Mouse (Mus musculus): Measurements from ENCODE around the gene Lfng.

Gene Lfng

DNA sequence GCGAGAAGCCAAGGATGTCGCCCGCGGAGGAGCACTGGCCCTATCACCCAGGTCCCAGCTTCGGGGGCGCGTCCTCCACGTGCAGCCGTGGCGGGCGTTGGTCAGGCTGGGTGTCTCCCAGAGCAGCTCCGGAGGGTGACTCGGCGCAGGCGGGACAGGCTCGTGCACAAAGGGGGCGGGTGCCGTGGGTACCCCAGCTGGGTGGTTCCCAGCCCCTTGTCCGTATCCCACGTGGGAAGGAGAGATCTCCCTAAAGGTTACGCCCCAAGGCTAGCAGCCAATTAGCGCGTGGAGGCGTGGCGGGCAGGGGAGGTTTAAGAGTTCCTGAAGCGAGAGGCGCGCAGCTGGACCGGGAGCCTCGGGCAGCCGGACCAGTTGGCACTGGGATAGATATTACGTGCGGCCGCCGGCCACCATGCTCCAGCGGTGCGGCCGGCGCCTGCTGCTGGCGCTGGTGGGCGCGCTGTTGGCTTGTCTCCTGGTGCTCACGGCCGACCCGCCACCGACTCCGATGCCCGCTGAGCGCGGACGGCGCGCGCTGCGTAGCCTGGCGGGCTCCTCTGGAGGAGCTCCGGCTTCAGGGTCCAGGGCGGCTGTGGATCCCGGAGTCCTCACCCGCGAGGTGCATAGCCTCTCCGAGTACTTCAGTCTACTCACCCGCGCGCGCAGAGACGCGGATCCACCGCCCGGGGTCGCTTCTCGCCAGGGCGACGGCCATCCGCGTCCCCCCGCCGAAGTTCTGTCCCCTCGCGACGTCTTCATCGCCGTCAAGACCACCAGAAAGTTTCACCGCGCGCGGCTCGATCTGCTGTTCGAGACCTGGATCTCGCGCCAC is at the start of gene Lfng:
Gene Lfng (plus strand): TSS at position 320 of the 835 bp plus-strand sequence.
- DNase-seq: peak; percentile 95 to 97

DNA sequence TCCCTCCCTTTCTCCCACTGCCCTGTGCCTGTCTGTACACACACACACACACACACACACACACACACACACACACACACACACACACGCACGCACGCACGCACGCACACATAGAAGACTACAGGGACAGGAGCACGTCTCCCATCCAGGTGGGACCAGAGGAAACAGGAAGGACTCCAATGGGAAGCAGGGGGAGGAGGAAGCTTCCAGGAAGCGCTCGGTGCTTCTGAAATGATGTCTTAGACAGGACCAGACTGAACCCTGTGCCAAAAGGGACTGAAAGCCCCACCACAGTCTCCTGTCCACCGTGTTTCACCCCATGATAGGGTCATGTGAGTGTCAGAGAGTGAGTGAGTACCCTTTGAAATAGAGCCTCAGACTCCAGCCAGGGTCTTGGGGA is 44.5 kb upstream of the Lfng start:
- no peak for DNase-seq

GRCm38 (mm10) chr5:140564896-140565295 is 42.2 kb upstream of the Lfng start, which contains the start of gene Grifin:
Gene Grifin (minus strand): TSS chr5:140565071.
- no peak for DNase-seq

GRCm38 (mm10) chr5:140565451-140565850 is 41.7 kb upstream of the Lfng start:
- DNase-seq: peak; percentile 83 to 87

DNA sequence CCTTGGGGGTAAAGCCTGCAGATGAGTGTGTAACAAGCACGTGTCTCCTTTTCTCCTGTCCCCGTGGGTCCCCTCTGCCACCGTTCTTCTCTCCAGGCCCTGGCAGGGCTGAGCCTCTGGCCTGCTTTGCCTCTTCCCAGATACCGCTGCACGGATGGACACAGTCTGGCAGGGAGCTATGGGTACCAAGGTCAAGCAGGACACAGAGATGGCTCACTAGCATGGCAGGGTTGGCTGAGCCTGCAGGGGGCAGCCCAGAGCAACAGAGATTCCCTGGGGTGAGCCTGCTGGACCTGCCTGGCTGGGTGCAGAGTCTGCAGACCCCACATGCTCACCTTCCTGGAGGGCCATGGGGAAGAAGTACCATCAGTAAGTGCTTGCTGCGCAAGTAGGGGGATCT is 41.3 kb upstream of the Lfng start:
- peak; percentile 76 to 83 for DNase-seq

DNA sequence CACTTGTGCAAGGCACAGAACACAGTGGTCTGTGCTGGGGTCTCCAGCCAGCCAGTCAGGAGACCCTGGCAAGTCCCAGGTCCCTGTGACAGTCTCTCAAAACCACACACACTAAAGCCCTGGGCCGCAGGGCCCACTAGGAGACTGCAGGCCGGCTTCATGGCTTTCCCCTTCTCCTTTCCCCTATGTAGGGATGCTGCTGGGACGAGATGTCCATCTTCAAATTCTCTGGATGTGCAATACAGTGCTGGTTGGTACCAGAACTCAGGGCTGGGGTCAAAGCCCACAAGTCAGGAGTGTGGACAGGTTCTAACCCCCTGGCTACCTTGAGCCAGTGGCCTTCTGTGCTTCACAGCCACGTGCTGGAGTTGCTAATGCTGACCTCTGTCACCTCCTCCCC is 40.8 kb upstream of the Lfng start:
- DNase-seq: no peak

- peak; percentile 85 to 91 for DNase-seq
Observed at GRCm38 (mm10) chr5:140567321-140567720, 39.8 kb upstream of the Lfng start.

- DNase-seq: no peak
Observed at GRCm38 (mm10) chr5:140567751-140568150, 39.4 kb upstream of the Lfng start.

DNA sequence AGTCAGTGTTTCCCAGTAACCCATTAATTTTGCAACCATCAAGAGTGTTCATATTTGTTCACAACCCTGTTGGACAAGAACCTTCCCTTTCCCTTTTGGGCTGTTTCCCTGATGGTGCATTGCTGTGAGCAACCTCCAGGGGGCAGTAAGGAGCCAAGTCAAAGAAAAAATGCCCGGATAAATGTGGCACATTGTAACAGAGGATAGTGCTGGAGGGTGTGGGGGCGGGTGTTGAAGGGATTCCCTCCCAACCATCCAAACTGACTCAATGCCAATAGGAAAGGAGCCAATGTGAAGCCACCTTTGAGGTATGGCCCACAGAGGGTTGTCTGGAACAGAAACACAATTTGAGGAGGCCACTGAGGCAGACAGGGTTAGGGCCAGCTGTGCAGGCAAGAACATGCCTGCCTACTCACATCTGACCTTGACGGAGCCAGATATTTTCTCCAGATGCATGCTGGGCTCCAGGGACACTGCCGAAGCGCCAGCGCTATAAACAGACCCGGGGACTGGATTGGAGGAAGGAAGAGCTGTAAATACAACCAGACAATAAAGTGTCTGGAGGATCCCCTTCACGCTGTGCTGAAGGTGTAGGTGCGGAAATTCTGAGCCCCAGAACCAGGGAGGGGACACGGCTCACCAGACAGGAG is 38.7 kb upstream of the Lfng start:
- peak; percentile 77 to 81 for DNase-seq

DNA sequence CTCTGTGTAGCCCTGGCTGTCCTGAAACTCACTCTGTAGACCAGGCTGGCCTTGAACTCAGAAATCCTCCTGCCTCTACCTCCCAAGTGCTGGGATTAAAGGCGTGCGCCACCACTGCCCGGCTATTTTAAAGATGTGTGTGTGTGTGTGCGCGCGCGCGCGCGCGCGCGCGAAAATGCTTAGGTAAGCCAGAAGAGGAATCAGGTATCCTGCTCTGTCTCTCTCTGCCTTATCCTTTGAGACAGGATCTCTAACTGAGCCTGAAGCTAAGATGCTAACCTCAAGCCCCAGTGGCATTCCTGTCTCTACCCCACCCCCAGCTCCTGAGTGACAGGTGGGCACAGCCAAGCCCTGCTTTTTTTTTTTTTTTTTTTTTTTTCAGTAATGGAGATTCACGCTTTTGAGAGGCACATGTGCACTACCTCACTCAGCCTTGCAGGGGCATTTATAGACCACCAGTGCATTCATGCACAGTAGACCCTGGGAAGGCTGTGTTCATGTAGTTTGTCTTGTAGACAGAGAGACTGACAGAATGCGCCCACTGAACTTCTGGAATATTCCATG is 38.0 kb upstream of the Lfng start:
- DNase-seq: no peak

DNA sequence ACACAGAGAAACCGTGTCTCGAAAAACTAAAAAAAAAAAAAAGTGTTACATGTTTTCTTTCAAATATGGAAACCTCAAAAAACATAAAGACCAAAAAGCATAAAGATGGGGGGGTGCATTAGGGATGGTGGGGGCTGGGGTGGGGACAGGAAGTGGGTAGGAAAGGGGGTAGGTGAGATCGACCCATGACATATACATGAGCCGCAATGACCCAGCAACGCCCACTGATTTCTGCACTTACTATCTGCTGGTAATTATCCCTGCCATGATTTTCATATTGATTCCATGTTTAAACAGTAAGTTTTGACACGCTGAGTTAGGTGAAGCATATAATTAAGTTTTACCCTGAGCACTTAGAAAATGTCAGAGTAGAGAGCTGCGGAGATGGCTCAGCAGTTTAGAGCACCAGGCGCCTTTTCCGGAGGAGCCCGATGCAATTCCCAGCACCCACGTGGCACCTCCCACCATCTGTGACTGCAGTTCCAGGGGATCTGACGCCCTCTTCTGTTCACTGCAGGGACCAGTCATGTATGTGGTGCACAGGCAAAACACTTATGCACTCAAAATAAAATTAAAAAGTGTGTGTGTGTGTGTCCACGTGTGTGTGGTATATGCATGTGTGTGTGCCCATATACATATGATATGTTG is 36.8 kb upstream of the Lfng start:
- DNase-seq: no peak

GRCm38 (mm10) chr5:140571201-140571600 is 35.9 kb upstream of the Lfng start:
- DNase-seq: peak in 1 of 2 experiments; percentile 17

DNA sequence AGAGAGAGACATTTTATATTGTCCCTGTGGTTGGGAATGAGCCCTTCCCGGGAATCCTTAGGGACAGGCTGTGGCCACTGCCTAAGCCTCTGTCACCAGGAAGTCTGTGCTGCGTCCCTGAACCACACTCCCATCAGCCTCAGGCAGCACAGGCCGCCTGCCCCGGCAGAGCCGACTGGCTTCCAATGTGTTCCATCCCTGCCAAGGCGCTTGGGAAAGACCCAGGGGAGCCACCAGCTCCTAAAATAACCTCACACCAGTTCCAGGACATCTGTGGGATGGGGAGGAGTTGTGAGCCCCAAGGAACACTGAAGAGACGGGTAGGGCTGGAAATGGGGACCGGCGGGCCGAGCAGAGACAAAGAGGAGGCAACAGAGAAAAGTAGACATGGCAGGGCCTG is 35.4 kb upstream of the Lfng start:
- peak; percentile 45 to 64 for DNase-seq

- DNase-seq: peak in 1 of 2 experiments; percentile 56
Observed at GRCm38 (mm10) chr5:140572611-140573010, 34.5 kb upstream of the Lfng start.

DNA sequence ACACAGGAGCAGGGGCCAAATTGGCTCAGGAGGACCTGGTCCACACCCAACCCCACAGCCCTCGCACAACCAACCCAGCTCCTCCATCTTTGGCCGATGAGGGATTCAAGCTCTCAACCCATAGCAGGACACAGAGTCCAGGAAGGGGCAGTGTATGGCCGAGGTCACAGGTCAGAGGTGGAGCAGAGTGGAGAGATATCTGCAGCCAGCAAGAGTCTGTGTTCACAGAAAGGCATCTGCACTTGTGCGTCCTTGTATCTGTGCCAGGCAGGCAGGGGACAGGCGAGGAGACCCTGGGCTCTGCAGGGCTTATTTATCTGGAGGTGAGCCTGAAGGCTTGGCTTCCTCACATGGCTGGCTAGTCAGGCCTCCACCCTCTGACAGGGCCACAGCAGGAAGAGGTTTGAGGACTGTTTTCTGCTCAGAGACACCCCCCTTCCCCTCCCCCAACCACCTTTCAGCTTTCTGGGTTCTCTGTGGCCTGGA is 31.7 kb upstream of the Lfng start:
- peak in 1 of 2 experiments; percentile 54 for DNase-seq

DNA sequence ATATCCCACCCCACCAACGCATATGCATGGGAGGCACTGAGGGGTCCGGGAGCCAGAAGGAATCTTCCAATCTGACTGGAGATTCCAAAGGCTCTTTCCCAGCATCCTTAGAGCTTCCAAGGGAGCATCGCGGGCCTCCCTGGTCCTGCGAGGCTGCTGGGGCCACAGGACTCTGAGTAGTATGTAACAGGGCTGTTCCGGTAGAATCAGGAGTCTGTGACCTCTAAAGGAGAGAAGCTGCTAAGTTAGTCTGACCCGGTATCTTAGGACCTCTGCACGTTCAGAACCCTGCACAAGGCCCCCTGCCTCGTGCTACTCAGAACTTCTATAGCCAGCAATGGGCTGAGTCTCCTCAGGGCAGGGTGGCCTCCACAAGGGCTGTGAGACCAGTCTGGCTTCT is 27.9 kb upstream of the Lfng start:
- no peak for DNase-seq

GRCm38 (mm10) chr5:140579771-140580170 is 27.3 kb upstream of the Lfng start:
- peak in 1 of 2 experiments; percentile 61 for DNase-seq

- peak; percentile 78 to 85 for DNase-seq
Observed at GRCm38 (mm10) chr5:140581569-140581968, 25.6 kb upstream of the Lfng start.

DNA sequence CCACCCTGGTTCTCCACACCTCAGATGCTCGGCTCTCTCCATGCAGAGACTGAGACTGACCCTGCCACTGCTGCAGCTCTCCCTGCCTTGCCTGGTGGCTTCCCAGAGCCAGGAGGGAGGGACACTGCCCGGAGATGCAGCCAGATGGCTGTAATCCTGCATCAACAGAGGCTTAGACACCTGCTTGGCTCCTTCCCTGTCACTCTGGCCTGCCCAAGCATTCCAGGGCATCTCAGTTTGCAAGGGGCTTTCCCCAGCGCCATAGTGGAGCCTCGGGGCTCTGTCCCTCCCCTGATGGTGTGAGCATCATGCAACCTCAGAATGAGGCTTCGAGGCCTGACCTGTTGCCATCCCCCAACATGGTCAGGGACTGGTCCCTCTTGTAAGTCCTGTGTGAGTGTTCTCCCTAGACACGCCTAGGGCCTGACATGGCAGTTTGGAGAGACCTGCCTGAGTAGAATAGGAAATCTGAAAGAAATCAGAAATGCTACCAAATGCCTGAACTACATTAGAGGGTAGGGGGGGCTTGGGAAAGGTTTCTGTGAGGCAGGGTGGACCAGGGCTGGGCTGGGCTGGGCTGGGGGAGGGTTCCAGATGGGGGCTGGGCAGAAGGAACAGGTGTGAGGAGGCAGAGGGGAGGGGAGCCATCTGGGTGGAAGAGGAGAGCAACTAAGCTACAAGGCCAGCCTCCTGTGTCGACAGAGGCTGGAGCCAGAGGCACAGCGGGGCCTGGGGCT is 24.0 kb upstream of the Lfng start:
- peak in 1 of 2 experiments; percentile 25 for DNase-seq

GRCm38 (mm10) chr5:140583732-140584368 is 23.3 kb upstream of the Lfng start:
- DNase-seq: peak in 1 of 2 experiments; percentile 30

DNA sequence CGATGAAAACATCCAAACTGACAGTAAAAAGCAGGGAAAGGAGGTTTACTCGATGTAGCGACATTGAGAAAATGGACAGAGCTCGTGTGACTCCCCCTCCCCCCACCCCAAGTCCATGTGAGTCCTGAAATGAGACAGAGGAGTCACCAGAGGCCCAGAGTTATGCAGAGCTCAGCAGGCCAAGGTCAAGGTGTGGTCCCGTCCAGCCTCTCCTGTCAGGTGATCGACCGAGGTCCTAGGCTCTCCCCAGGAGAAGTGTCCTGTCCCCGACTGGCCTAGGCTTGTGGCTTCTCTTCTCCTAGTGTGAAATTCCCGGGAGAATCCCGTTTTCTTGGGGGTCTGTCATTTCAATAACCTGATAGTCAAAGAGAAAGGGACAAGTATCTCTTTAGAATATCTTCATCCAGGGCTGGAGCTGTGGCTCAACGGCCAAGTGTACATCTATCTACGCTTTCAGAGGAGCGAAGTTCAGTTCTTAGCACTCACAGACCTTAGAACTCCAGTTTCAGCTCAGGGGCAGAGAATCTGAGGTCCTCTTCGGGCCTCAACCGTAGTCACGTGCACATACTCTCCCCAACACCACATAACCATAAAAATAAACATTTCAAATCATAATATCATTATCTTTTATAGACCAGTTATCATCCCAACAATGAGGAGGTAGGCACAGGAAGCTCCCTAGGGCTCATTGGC is 17.9 kb upstream of the Lfng start:
- DNase-seq: no peak

Data from kidney, postnatal 4 days (tissue).